ENCODE assay signal across 20 mouse cellular contexts in the genomic region with DNA sequence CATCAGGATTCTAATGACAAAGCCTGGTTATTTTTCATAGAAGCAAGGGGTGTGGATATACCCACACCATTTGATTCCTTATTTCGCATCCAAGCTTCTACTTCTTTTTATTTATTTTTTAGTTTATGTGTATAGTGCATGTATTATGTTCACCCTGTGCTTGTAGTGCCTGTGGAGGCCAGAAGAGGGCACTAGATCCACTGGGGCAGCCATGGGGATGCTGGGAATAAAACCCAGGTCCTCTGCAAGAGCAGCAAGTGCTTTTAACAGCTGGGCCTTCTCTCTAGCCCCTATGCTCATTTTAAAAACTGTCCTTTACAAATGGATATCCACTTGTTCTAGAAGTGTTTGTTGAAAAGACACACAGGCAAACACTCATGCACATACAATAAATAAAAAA. TPM values are rescaled to one million over a fixed set of nuclear protein-coding genes. Genes with fewer than 3 reads are reported as not detected.
DNase-seq lines count a peak whose midpoint lies in the region; ATAC-seq and TF ChIP-seq lines count a peak whose summit lies in the region.
"Had no signal": no experiment of that assay in that cellular context is flagged by ENCODE, and none has a peak within 500 bp of the region (broad histone marks: within the 10 kb centered on the region; RNA-seq: fewer than 3 reads in every experiment).

No protein-coding gene starts in this region.

- no peak overlapping the region for H3K9ac ChIP-seq in heart, adult 2 months (ENCODE audit: low read depth, low read length)
- H3K9ac ChIP-seq in lung, embryonic 14.5 days = no peak overlapping the region
- H3K9ac ChIP-seq: embryonic facial prominence, embryonic 15.5 days; heart, embryonic 13.5 days; hindbrain, embryonic 12.5 days had no signal

- WGBS in heart, adult 2 months = 95% methylated on average over 1 of the region's 1 CpGs
- 85% methylated on average over 1 of the region's 1 CpGs for WGBS in lung, embryonic 14.5 days

- no peak for DNase-seq in heart, adult 2 months
- DNase-seq in heart, postnatal 36 days = no peak
- no peak for DNase-seq in lung, embryonic 14.5 days
- DNase-seq in lung, postnatal 25 days (ENCODE audit: low spot score) = no peak
- no peak for DNase-seq in Patski (ENCODE audit: low read depth, low spot score)
- DNase-seq: adrenal gland, postnatal 10 days; cerebellum, adult 11 months; cerebellum, adult 8-10 months; cerebellum, postnatal 14 days; embryo, embryonic 11 days; heart, postnatal 4 days had no signal

- TF ChIP-seq POLR2A in heart, adult 2 months (IDR thresholded peaks at IDR 0.05; ENCODE audit: insufficient read depth, low read depth, low read length) = no peak

- peak; percentile 46 for TF ChIP-seq CTCF in heart, adult 2 months (IDR thresholded peaks at IDR 0.05)
- TF ChIP-seq CTCF in lung, embryonic 14.5 days (IDR thresholded peaks at IDR 0.05; ENCODE audit: low read depth) = 0 out of 2 replicates have a peak, but pooled peaks have one; percentile 16
- TF ChIP-seq CTCF in E14TG2a.4 (conservative IDR thresholded peaks at IDR 0.05; ENCODE audit: low read length) (peak; percentile 43), Patski (IDR thresholded peaks at IDR 0.05) (peak; percentile 52)

- no peaks in the 10 kb centered on the region for H3K27me3 ChIP-seq in heart, adult 2 months (ENCODE audit: control insufficient read depth, insufficient read depth, low read length)
- no peaks in the 10 kb centered on the region for H3K27me3 ChIP-seq in lung, embryonic 14.5 days (ENCODE audit: insufficient read depth, low read length)
- H3K27me3 ChIP-seq in E14TG2a.4 (ENCODE audit: insufficient read depth, low read length) (0 out of 2 replicates have a peak, but pooled peaks cover 3% of the 10 kb centered on the region), Patski (no peaks in the 10 kb centered on the region)
- H3K27me3 ChIP-seq: CH12.LX; embryonic facial prominence, embryonic 15.5 days; heart, embryonic 13.5 days; hindbrain, embryonic 12.5 days had no signal

- intact Hi-C loops in heart, adult 2 months (cut with DNase I) = no loop called here
- intact Hi-C loops in heart, postnatal 36 days (cut with DNase I) = no loop called here

- no peaks in the 10 kb centered on the region for H3K79me2 ChIP-seq in heart, adult 2 months (replicated peaks; ENCODE audit: control insufficient read depth, insufficient read depth, low read length)

- ATAC-seq in lung, embryonic 14.5 days (ENCODE audit: insufficient read depth) = no peak
- no peak for ATAC-seq in Patski
- ATAC-seq: forebrain, embryonic 14.5 days; hindbrain, embryonic 16.5 days had no signal

- POLR2A ChIA-PET in Patski (lab: Charles Lee) = no interaction called here

- no peak overlapping the region for H3K4me3 ChIP-seq in heart, adult 2 months
- no peak overlapping the region for H3K4me3 ChIP-seq in lung, embryonic 14.5 days (ENCODE audit: low read depth, low read length)
- no peak overlapping the region for H3K4me3 ChIP-seq in E14TG2a.4 (replicated peaks; ENCODE audit: low read length)
- H3K4me3 ChIP-seq: embryonic facial prominence, embryonic 15.5 days; erythroblast, embryonic 14.5 days; forebrain, embryonic 10.5 days; heart, embryonic 13.5 days; hindbrain, embryonic 12.5 days had no signal

- no peak overlapping the region for H3K4me2 ChIP-seq in lung, embryonic 14.5 days
- H3K4me2 ChIP-seq: embryonic facial prominence, embryonic 15.5 days; heart, embryonic 13.5 days; hindbrain, embryonic 12.5 days had no signal

- TF ChIP-seq EP300 in heart, adult 2 months (IDR thresholded peaks at IDR 0.05; ENCODE audit: insufficient read depth, low read depth, low read length) = no peak

- CTCF ChIA-PET in Patski (lab: Charles Lee) = interaction anchor here (1.4 kb wide), 1 partner anchor 11 kb away, joined by 3 read pairs; no protein-coding TSS in a partner anchor

- H3K4me1 ChIP-seq in heart, adult 2 months (ENCODE audit: control insufficient read depth, insufficient read depth, low read length) = no peaks in the 10 kb centered on the region; the same call in 1 of the 2 replicates
- no peaks in the 10 kb centered on the region for H3K4me1 ChIP-seq in lung, embryonic 14.5 days (ENCODE audit: insufficient read depth)
- H3K4me1 ChIP-seq in E14TG2a.4 (replicated peaks; ENCODE audit: low read depth, low read length) = no peaks in the 10 kb centered on the region
- H3K4me1 ChIP-seq: embryonic facial prominence, embryonic 15.5 days; heart, embryonic 13.5 days; hindbrain, embryonic 12.5 days had no signal

- in situ Hi-C loops in Patski (cut with MboI; ENCODE audit: low pct_unique_long_range_greater_than_20kb) = no loop called here

- H3K27ac ChIP-seq in heart, adult 2 months = no peak overlapping the region
- H3K27ac ChIP-seq in lung, embryonic 14.5 days (ENCODE audit: low read depth) = no peak overlapping the region
- H3K27ac ChIP-seq: embryonic facial prominence, embryonic 15.5 days; forebrain, embryonic 10.5 days; heart, embryonic 13.5 days; hindbrain, embryonic 12.5 days had no signal

- H3K36me3 ChIP-seq in heart, adult 2 months (ENCODE audit: control insufficient read depth, insufficient read depth, low read length) = no peaks in the 10 kb centered on the region
- H3K36me3 ChIP-seq in lung, embryonic 14.5 days (ENCODE audit: insufficient read depth) = no peaks in the 10 kb centered on the region
- H3K36me3 ChIP-seq in E14TG2a.4 (ENCODE audit: insufficient read depth, low read length) = no peaks in the 10 kb centered on the region
- H3K36me3 ChIP-seq: embryonic facial prominence, embryonic 15.5 days; forebrain, embryonic 10.5 days; hindbrain, embryonic 12.5 days had no signal

- no peaks in the 10 kb centered on the region for H3K9me3 ChIP-seq in lung, embryonic 14.5 days (ENCODE audit: low read depth, low read length)
- no peaks in the 10 kb centered on the region for H3K9me3 ChIP-seq in E14TG2a.4 (ENCODE audit: low read length)
- H3K9me3 ChIP-seq: embryonic facial prominence, embryonic 15.5 days; heart, embryonic 13.5 days had no signal

RNA-seq across cellular contexts. Expression of a gene that starts 33.2 kb away (rescaled TPM):
- 10 to 100 TPM; 82.1 to 88.3 TPM for total RNA-seq in heart, adult 2 months (2021)
- 20.5 and 30.6 TPM in 2 replicates for polyA plus RNA-seq in heart, adult 2 months (2012; rRNA removed)
- total RNA-seq in heart, postnatal 36 days (2021) = 10 to 100 TPM; 61.4 to 87.8 TPM
- polyA plus RNA-seq in lung, embryonic 14.5 days (2014; fragmentation: Nextera tagmentation; extraction: Ambion mirVana) = 18.4 and 22.9 TPM in 2 replicates
- polyA plus RNA-seq in Patski (2021) = 14.7 TPM
